Mouse (Mus musculus) neural tube, embryonic 11.5 days (tissue): ENCODE data around the gene Xab2. TPM values are rescaled to one million over a fixed set of nuclear protein-coding genes. Genes with fewer than 3 reads are reported as not detected.

ENCODE experiments used
- ATAC-seq: fragments of 200-750 bp; cut with Nextera tagmentation; 2 replicates; pipeline ENCODE4 v1.8.0; 2017; ENCODE audit warnings: moderate number of reproducible peaks, mild to moderate bottlenecking, moderate TSS enrichment, moderate library complexity; ENCODE audit not compliant: insufficient read depth, low FRiP score, low TSS enrichment
- DNase-seq: peaks from one replicate; pipeline ENCODE4 v3.0.0-alpha.2; 2015; ENCODE audit warnings: low spot score
- H3K27ac ChIP-seq: fragments of 300-500 bp; sonication (generic); 2 replicates; pipeline ENCODE4 v1.5.1; 2014; ENCODE audit warnings: low read depth, mild to moderate bottlenecking, low read length
- H3K27me3 ChIP-seq: fragments of 300-500 bp; sonication (generic); 2 replicates; pipeline ENCODE4 v1.6.1; 2014; ENCODE audit warnings: mild to moderate bottlenecking, low read length, mixed read lengths; ENCODE audit not compliant: control insufficient read depth, insufficient read depth
- H3K36me3 ChIP-seq: fragments of 300-500 bp; sonication (generic); 2 replicates; pipeline ENCODE4 v1.6.1; 2014; ENCODE audit warnings: mild to moderate bottlenecking, low read length, moderate library complexity, mixed read lengths; ENCODE audit not compliant: control insufficient read depth, insufficient read depth
- H3K4me1 ChIP-seq: fragments of 300-500 bp; sonication (generic); 2 replicates; pipeline ENCODE4 v1.6.1; 2014; ENCODE audit warnings: low read length, mixed read lengths; ENCODE audit not compliant: control insufficient read depth, insufficient read depth
- H3K4me2 ChIP-seq: fragments of 300-500 bp; sonication (generic); 2 replicates; pipeline ENCODE4 v1.6.1; 2014; ENCODE audit warnings: low read depth, mild to moderate bottlenecking, moderate library complexity
- H3K4me3 ChIP-seq: fragments of 300-500 bp; sonication (generic); 2 replicates; pipeline ENCODE4 v1.5.1; 2014; ENCODE audit warnings: low read depth, low read length
- H3K9ac ChIP-seq: fragments of 300-500 bp; sonication (generic); 2 replicates; pipeline ENCODE4 v1.6.1; 2014; ENCODE audit warnings: mild to moderate bottlenecking, low read length
- H3K9me3 ChIP-seq: fragments of 300-500 bp; sonication (generic); 2 replicates; pipeline ENCODE4 v1.6.1; 2016; ENCODE audit warnings: low read length; ENCODE audit not compliant: control insufficient read depth
- WGBS: fragments of 180-500 bp; shearing (Covaris S2); extraction: QIAGEN DNeasy Blood & Tissue Kit; methylation state at CpG from one replicate; pipeline ENCODE4 v1.1.7; 2014; 5-methylcytosine and 5-hydroxymethylcytosine counted together
- polyA plus RNA-seq: library from polyadenylated mRNA; unstranded; fragments of >200 nt; fragmentation: Nextera tagmentation; extraction: Ambion mirVana; gene quantifications from 2 replicates; pipeline ENCODE4 v1.2.1, GENCODE M21; 2014

Xab2 gene
- polyA plus RNA-seq, 1 experiment from 2014 or later, result 68.3 TPM

GRCm38 (mm10) chr8:3652845-3653244 lies 31.7 kb upstream of the Xab2 start:
- WGBS, result 71% methylated on average over 3 of the region's 3 CpGs
- ATAC-seq (no peak), DNase-seq (no peak)
- H3K36me3 ChIP-seq, result no peaks in the 10 kb centered on the region
- H3K4me3 ChIP-seq, result no peak overlapping the region
- no peaks in the 10 kb centered on the region for H3K27me3 ChIP-seq
- H3K9me3 ChIP-seq, result no peaks in the 10 kb centered on the region
- no peak overlapping the region for H3K27ac ChIP-seq
- no peaks in the 10 kb centered on the region for H3K4me1 ChIP-seq
- H3K9ac ChIP-seq, result no peak overlapping the region
- no peak overlapping the region for H3K4me2 ChIP-seq

- no peak overlapping the region for H3K27ac ChIP-seq
- no peak overlapping the region for H3K4me2 ChIP-seq
- H3K4me1 ChIP-seq, result no peaks in the 10 kb centered on the region
- H3K9ac ChIP-seq, result no peak overlapping the region
- no peaks in the 10 kb centered on the region for H3K27me3 ChIP-seq
- no peaks in the 10 kb centered on the region for H3K9me3 ChIP-seq
- 44% methylated on average over 1 of the region's 1 CpGs for WGBS
- no peak for ATAC-seq
- H3K4me3 ChIP-seq, result no peak overlapping the region
- H3K36me3 ChIP-seq, result no peaks in the 10 kb centered on the region
- no peak for DNase-seq
These were observed 27.9 kb upstream of the Xab2 start for GRCm38 (mm10) chr8:3648990-3649389.

- no peaks in the 10 kb centered on the region for H3K4me1 ChIP-seq
- no peaks in the 10 kb centered on the region for H3K36me3 ChIP-seq
- no peak overlapping the region for H3K27ac ChIP-seq
- DNase-seq (no peak), ATAC-seq (no peak)
- H3K4me2 ChIP-seq, result no peak overlapping the region
- H3K9me3 ChIP-seq, result no peaks in the 10 kb centered on the region
- 73% methylated on average over 2 of the region's 2 CpGs for WGBS
- H3K27me3 ChIP-seq, result no peaks in the 10 kb centered on the region
- H3K9ac ChIP-seq, result no peak overlapping the region
- H3K4me3 ChIP-seq, result no peak overlapping the region
These were observed 27.2 kb upstream of the Xab2 start for GRCm38 (mm10) chr8:3648268-3648667.

- no peak for DNase-seq
- Histone ChIP-seq H3K4me3 (no peak overlapping the region), H3K4me2 (no peak overlapping the region), H3K9ac (no peak overlapping the region), H3K9me3 (no peaks in the 10 kb centered on the region), H3K36me3 (no peaks in the 10 kb centered on the region), H3K27me3 (no peaks in the 10 kb centered on the region), H3K27ac (no peak overlapping the region), H3K4me1 (no peaks in the 10 kb centered on the region)
- ATAC-seq, result no peak
- 80% methylated on average over 4 of the region's 4 CpGs for WGBS
These were observed 26.4 kb upstream of the Xab2 start for GRCm38 (mm10) chr8:3647561-3647960.

- no peaks in the 10 kb centered on the region for H3K27me3 ChIP-seq
- H3K4me2 ChIP-seq, result no peak overlapping the region
- no peaks in the 10 kb centered on the region for H3K9me3 ChIP-seq
- no peaks in the 10 kb centered on the region for H3K4me1 ChIP-seq
- 87% methylated on average over 6 of the region's 6 CpGs for WGBS
- no peaks in the 10 kb centered on the region for H3K36me3 ChIP-seq
- ATAC-seq (no peak), DNase-seq (no peak)
- no peak overlapping the region for H3K27ac ChIP-seq
- H3K9ac ChIP-seq, result no peak overlapping the region
- H3K4me3 ChIP-seq, result no peak overlapping the region
These were observed 25.9 kb upstream of the Xab2 start for GRCm38 (mm10) chr8:3646824-3647531.

GRCm38 (mm10) chr8:3645804-3646203 lies 24.7 kb upstream of the Xab2 start:
- no peak for ATAC-seq
- DNase-seq, result no peak
- WGBS, result 25% methylated on average over 5 of the region's 5 CpGs
- H3K9ac ChIP-seq, result no peak overlapping the region
- no peak overlapping the region for H3K4me2 ChIP-seq
- H3K36me3 ChIP-seq, result no peaks in the 10 kb centered on the region
- no peaks in the 10 kb centered on the region for H3K27me3 ChIP-seq
- H3K9me3 ChIP-seq, result no peaks in the 10 kb centered on the region
- H3K27ac ChIP-seq, result no peak overlapping the region
- H3K4me3 ChIP-seq, result no peak overlapping the region
- H3K4me1 ChIP-seq, result no peaks in the 10 kb centered on the region

GRCm38 (mm10) chr8:3631478-3631875 lies 10.4 kb upstream of the Xab2 start:
- Histone ChIP-seq H3K27ac (no peak overlapping the region), H3K36me3 (no peaks in the 10 kb centered on the region), H3K4me2 (peak overlapping the region; percentile 78), H3K9ac (peak overlapping the region; percentile 48), H3K9me3 (no peaks in the 10 kb centered on the region), H3K4me1 (no peaks in the 10 kb centered on the region), H3K4me3 (peak overlapping the region; percentile 47), H3K27me3 (no peaks in the 10 kb centered on the region)
- ATAC-seq (no peak), DNase-seq (no peak)
- 19% methylated on average over 8 of the region's 8 CpGs for WGBS

- no peaks in the 10 kb centered on the region for H3K4me1 ChIP-seq
- peak; percentile 76 for ATAC-seq
- H3K4me3 ChIP-seq, result peak within 1 kb of the TSS; percentile 47
- no peaks in the 10 kb centered on the region for H3K36me3 ChIP-seq
- DNase-seq, result peak; percentile 66
- no peaks in the 10 kb centered on the region for H3K27me3 ChIP-seq
- no peaks in the 10 kb centered on the region for H3K9me3 ChIP-seq
- H3K9ac ChIP-seq, result peak within 1 kb of the TSS; percentile 48
- peak within 1 kb of the TSS; percentile 78 for H3K4me2 ChIP-seq
- 7% methylated on average over 47 of the region's 47 CpGs for WGBS
- no peak within 1 kb of the TSS for H3K27ac ChIP-seq
These were observed 9.7 kb upstream of the Xab2 start, which contains the start of gene Stxbp2 for GRCm38 (mm10) chr8:3630647-3631477. Stxbp2 (plus strand) TSS chr8:3630955.

- H3K4me3 ChIP-seq, result no peak overlapping the region
- H3K4me1 ChIP-seq, result no peaks in the 10 kb centered on the region
- no peak overlapping the region for H3K9ac ChIP-seq
- ATAC-seq (no peak), DNase-seq (no peak)
- WGBS, result 34% methylated on average over 5 of the region's 5 CpGs
- H3K27ac ChIP-seq, result no peak overlapping the region
- no peaks in the 10 kb centered on the region for H3K9me3 ChIP-seq
- no peaks in the 10 kb centered on the region for H3K27me3 ChIP-seq
- no peaks in the 10 kb centered on the region for H3K36me3 ChIP-seq
- H3K4me2 ChIP-seq, result no peak overlapping the region
These were observed 6.9 kb upstream of the Xab2 start for GRCm38 (mm10) chr8:3628014-3628413.
